Mouse (Mus musculus) kidney, adult 9 months (tissue): ENCODE measurements at regions not wholly inside any gene's neighbourhood (a gene's known extent, or its start where the extent isn't known, plus 50 kb on each side); places are given as distances from the start of the nearest gene placed in this dataset.
A peak's percentile ranks its signal among the peaks of the same experiment; 100 is the strongest.
"Not testable (repeated sequence)": the region's sequence is repeated elsewhere in the genome, so short reads cannot be mapped to it uniquely, and the experiment has no call there.

Experiments used
- DNase-seq: peaks from one replicate; pipeline ENCODE4 v3.0.0; 2022

DNA sequence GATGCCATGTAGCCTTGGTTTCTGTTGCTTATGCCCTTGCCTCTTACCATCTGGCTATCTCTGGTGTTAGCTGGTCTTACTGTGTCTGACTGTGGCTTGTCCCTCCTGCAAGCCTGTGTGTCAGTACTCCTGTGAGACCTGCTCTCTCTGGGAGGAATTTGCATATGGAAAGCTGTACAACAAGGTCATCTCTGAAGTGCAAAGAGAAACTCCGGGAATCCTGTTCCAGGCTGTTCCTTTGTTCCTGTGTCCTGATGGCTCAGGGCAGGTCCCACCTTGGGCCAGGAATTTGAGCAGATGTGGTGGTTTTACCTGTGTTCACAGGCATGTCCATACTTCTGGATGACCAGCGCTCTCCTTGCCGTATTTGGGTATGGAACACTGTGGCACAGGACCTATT lies 218.6 kb upstream of the Nsun6 start:
- no peak for DNase-seq

DNA sequence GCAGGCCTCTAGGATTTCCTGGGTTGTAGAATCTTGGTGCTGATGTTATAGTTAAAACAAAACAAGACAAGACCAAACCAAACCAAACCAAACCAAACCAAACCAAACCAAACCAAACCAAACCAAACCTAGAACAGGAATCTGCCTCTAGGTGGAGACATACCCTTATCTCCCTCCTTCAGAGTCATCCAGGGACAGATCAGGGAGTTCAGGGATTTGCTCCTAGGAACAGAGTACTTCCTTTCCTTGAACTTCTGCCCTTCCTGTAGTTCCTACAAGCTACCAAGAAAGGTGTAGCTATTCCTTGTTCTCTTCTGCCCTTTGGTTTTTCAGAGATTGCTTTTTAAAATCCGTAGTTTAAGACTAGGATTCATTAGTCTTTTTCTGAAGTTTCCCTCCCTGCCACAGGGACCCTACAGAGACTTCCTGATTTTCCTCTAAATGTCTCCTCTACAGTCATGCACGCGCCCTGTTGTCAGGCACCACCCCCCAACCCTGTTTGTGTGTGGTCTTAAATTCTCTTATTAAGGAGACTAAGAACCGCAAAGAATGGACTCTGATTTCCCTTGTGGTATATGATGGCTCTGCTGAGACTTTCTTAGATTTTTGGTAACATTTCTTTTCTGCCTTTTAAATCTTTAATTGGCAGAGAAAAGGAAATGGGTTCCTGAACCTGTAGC lies 205.8 kb upstream of the Nsun6 start:
- peak; percentile 17 for DNase-seq

DNA sequence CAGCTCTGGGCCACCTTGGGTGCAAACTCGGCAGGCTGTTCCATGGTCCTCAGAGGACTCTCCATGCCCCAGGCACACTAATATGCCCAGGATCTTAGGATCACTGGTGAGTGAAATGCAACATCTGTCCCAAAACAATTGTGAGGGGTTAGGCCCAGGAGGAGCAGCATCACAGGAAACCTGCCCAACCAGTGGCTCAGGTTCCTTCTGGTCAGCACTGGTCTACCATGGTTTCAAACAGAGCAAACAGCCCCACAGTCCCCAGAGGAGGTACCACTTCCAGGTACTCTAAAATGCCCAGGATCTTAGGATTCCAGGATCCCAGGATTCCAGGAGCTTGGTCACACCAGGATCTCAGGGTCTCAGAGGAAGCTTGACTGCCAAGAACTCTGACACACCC lies 187.4 kb upstream of the Nsun6 start:
- not testable (repeated sequence) for DNase-seq

DNA sequence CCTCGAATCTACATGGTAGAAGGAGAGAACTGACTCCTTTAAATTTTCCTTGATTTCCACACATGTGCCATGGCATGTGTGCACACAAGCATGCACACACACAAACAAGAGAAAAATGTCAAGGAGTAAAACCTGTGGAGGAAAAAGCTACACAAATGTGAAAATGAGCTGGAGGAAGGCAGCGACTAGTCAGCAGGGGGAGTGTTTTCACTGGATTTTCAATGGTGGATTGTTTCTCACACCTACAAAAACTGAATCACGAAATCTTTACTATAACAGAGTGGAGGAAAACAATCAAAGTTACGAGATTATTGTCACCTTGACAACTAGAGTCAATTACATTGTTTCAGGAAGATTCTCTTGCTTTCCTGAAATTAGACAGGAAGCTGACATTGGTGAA lies 167.0 kb upstream of the Nsun6 start:
- DNase-seq, result no peak

DNA sequence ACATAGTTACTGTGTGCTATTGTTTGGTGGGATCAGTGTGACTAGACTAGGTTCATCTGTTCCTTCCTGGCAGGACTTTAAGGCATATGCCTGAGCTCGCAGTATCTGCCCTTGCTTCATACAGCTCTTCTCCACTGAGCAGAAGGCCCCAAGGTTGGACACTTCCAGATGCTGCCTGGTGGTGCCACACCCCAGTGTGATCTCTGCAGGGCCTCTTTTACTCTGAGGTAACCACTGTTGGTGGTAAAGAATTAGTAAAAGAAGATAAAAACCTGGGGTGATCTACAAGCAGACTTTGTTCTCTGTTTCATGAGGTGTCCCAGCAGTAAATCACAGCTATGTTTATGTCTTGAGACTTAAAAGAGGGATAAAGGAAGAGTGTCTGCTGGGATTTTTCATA lies 133.2 kb upstream of the Nsun6 start:
- no peak for DNase-seq

DNA sequence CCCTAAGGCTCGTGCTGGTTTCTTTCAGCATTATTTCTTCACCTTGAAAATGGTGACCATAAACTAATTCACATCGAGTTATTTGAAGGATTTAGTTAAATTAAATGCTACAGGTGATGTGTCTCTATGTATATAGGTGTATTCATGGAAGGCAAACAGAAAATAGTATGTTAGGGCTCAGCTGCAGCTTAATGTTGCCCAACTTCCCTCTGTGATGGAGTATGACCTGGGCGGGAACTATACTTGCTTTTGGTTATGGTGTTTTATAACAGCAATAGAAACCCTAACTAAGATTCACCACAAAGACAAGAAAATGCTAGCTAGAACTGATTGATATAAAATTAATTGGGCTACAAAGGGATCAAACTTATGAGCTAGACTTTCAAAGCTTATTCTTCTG lies 126.1 kb upstream of the Nsun6 start:
- DNase-seq, result no peak

DNA sequence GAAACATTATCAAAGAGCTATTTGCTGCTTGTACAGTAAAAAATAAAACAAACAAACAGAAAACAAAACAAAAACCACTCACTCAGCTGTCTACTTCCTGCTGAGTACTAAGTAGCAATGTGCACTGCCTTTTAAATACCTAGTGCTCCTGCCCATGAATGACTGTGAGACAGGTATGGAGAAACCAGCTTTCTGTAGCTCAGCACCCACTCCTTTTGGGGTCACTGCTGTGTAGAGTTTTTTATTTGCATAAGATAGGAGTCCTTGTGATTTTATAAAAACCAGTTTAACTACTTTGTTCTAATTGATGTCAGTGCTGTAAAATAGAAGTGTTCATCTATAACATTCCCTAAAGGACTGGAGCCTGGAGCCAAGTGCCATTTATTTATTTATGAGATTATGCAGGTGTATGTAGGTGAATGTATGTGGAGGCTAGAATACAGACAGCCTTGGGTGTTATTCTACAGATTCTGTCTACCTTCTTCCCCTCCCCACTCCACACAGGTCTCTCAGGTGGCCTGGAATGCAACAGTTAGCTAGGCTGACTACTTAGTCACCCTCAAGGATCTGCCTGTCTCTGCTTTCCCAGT lies 111.7 kb upstream of the Nsun6 start:
- no peak for DNase-seq

DNA sequence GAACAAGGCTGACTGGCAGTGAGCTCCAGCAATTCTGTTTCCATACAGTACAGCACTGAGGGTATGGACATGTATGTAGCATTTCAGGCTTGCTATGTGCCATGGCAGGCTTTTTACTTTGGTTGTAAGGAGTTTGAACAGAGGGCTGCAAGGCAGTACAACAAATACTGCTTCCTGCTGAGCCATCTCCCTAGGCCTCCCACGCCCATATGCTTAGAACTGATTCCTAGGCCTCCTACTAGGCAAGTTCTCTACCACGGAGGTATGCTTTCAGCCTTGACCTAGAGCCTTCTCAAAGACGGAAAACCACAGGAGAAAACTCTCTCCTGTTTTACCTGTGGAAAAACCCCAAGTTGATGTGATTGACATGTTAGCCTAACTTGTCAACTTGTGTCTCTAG lies 111.0 kb upstream of the Nsun6 start:
- DNase-seq, result no peak

DNA sequence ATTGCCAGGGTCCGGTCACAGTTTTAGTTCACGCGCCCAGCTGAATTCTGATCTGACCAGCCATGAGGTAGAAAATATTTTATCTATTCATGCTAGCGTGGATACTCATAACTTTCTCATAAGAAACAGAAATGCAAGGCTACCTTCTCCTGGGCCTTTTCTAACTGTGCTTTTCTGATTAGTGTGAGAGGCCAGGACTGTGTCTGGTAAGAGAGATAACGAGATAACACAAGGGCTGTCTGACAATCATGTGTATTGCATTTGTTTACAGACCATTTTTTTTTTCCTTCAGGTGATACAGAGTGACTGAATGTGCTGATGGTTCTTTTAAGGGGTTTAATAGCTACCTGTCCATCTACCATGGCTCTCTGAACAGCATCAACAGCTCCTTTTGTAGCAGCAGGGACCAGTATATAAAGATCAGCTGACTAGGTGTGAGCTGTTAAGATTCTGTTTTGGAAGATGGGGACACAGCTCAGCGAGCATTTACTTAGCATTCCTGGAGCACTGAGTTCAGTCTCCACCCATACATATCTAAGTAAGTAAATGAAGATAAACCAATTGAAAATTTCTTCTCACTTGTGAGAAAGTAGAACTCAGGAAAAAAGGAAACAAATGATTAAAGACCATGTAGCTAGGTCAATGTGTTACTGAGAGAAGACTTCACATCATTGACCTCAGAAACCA lies 109.0 kb upstream of the Nsun6 start:
- no peak for DNase-seq

DNA sequence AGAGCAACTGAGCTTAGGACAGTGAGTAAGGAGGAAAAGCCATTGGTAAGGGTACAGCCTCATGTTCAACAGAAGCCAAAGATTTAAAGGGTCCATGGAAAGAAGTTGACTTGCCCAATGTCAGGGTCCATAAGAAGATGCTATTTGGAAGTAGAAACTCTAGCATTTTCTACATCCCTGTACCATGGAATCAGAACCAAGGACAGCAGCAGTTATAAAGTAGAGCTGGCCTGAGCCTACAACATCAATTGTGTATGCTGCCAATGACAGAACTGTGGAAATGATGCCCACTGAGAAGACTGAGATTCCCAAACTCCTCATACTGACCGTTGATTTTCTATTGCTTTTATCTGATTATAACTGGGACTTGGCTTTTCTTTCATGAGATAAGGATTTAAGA lies 107.0 kb upstream of the Nsun6 start:
- DNase-seq, result no peak

DNA sequence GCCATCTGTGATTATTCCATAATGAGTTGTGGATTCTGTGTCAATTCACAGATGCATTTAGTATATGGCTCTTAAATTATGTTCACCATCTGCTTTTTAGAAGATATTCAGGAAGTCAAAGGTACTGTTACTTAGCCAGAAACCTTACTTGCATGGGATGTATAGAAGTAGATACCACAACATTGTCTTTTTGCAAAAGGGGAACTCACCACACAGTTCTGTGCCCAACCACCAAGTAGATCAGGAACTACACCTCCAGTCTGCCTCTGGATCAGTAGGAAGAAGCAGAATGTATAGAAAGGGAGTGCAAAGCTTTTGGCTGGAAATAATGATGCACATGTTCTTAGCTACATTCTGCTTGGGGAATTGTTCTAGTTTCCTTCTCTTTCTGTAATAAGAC lies 102.8 kb upstream of the Nsun6 start:
- DNase-seq, result no peak

DNA sequence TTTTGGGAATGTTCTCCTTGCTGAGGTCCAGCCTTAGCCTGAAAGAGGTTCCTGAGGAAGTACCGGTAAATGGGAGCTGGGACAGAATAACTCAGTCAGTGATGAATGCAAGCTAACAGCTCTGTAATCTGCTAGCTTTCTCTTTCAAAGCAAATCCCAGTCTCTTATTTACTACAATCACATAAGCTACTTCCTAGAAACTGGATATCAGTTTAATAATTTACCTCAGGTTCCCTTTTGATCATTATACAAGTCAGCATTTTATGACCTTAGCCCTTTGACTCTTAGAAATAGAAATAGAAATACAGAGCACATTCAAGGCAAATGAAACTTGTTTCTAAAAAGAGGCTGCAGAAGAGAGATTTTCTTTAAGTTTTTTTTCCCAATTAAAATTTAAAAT lies 96.0 kb upstream of the Nsun6 start:
- DNase-seq, result peak; percentile 20

DNA sequence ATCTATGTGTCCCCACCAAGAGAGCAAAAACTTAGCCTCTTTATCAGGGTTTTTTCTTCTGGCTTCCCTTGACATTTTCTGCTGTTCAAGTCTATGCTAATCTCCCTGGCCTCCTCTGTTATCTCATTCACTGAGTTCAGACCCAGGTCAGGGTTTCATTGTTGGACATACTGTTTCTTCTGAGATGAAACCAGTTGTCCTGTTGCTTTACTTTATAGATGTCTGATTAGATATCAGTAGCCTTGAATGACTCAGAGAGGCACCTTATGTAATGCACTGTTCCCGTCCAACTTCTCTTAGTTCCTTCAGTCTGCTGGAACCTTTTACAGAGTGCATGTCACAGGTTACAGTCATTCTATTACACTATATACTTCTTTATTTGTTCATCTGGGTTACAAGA lies 93.5 kb upstream of the Nsun6 start:
- DNase-seq, result no peak

DNA sequence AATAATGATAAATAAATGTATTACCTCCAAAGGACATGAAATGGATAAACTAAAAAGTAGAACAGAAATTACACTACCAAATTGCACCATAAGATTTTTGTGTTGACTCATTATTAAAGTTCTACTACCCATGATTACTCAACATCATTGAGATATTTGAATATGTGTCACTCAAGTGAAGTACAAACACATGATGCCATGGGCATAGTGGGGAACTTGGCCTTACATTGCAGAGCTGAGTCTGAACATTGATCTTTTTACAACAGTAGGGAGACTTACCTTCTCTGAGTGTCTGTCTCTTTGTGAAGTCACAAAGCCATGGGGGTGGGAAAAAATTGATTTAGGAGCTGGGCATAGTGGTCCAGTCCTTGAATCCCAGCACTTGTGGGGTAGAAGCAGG lies 92.1 kb upstream of the Nsun6 start:
- DNase-seq, result no peak

DNA sequence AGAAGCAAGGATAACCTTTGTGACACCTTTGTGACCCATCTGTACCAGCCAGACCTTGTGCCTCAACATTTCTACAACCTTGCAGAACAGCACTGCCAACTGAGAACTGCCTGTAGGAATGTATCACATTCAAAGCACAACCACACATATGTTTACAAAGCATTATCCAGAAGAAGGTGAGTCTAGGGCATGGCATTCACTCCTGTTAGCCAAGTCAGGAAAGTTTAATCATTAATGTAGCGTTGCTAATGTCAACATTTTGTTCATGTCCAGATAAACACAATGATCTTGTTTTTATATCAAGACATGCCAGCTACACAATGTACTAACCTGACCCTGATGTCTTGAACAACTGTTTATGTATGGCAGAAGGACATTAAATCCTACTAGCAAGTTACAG lies 91.5 kb upstream of the Nsun6 start:
- peak; percentile 15 for DNase-seq

DNA sequence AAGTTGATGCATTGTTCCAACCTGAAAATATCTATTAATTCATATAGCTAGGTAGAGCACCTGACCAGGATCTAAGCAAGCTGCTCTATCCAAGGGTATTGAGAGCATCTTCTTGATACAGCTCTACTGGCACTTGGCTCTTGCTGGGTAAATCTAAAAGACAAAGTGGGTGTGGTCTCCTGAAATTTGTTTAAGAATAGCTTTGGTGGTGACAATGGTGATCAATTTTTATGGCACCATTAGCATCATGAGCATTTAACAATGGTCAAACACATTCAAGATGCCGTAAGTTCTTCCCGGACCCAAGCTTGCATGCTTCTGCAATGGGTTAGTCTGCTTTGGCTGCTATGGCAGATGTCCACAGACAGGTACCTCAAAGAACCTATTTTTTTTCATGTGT lies 89.9 kb upstream of the Nsun6 start:
- no peak for DNase-seq

DNA sequence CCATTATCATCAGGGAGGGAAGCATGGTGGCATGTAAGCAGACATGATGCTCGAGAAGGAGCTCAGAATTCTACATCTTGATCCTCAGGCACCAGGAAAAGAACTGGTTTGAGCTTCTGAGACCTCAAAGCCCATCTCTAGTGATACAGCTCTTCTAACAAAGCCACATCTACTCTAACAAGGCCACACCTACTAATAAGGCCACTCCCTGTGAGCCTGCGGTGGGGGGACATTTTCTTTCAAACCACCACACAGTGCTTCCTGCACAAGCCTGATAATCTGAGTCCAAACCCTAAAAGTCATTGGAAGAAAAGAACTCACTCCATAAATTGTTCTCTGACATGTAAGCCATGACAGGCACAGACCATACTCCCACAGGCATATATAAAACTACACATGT lies 85.0 kb upstream of the Nsun6 start:
- no peak for DNase-seq
